Mouse (Mus musculus): ENCODE data around the gene Scn2b. TPM values are rescaled to one million over a fixed set of nuclear protein-coding genes. Genes with fewer than 3 reads are reported as not detected.
A peak's percentile ranks its signal among the peaks of the same experiment; 100 is the strongest.

Gene Scn2b
- polyA plus RNA-seq, 1 experiment from 2014 or later = 10.0 TPM

GRCm38 (mm10) chr9:45118552-45118951, 970 bp downstream of the Scn2b start:
- Histone ChIP-seq H3K4me2 (ENCODE audit: low read length) (peak overlapping the region; percentile 76), H3K9ac (ENCODE audit: low read depth, low read length) (peak overlapping the region; percentile 74), H3K4me1 (ENCODE audit: control insufficient read depth, insufficient read depth, low read depth, low read length) (peaks cover 34% of the 10 kb centered on the region), H3K4me3 (ENCODE audit: low read length) (peak overlapping the region; percentile 54), H3K9me3 (ENCODE audit: control insufficient read depth, low read length) (no peaks in the 10 kb centered on the region), H3K36me3 (ENCODE audit: control insufficient read depth, insufficient read depth, low read length) (no peaks in the 10 kb centered on the region), H3K27ac (ENCODE audit: low read depth, low read length) (0 out of 2 replicates have a peak overlapping the region, but pooled peaks have one; percentile 14), H3K27me3 (replicated peaks; ENCODE audit: control insufficient read depth, insufficient read depth, low read length) (no peaks in the 10 kb centered on the region)
- 23% methylated on average over 10 of the region's 10 CpGs for WGBS
- ATAC-seq = no peak

GRCm38 (mm10) chr9:45119316-45119953, 1.9 kb downstream of the Scn2b start:
- ATAC-seq = no peak
- Histone ChIP-seq H3K4me1 (ENCODE audit: control insufficient read depth, insufficient read depth, low read depth, low read length) (peaks cover 34% of the 10 kb centered on the region), H3K9ac (ENCODE audit: low read depth, low read length) (peak overlapping the region; percentile 74; the same call in 1 of the 2 replicates), H3K36me3 (ENCODE audit: control insufficient read depth, insufficient read depth, low read length) (no peaks in the 10 kb centered on the region), H3K27ac (ENCODE audit: low read depth, low read length) (no peak overlapping the region), H3K9me3 (ENCODE audit: control insufficient read depth, low read length) (no peaks in the 10 kb centered on the region), H3K27me3 (replicated peaks; ENCODE audit: control insufficient read depth, insufficient read depth, low read length) (no peaks in the 10 kb centered on the region), H3K4me2 (ENCODE audit: low read length) (peak overlapping the region; percentile 76), H3K4me3 (ENCODE audit: low read length) (peak overlapping the region; percentile 54)
- WGBS = 94% methylated on average over 8 of the region's 8 CpGs

GRCm38 (mm10) chr9:45119954-45120530, 2.5 kb downstream of the Scn2b start:
- H3K4me2 ChIP-seq (ENCODE audit: low read length) = peak overlapping the region; percentile 24; the same call in 1 of the 2 replicates
- ATAC-seq = no peak
- 91% methylated on average over 14 of the region's 14 CpGs for WGBS
- no peaks in the 10 kb centered on the region for H3K27me3 ChIP-seq (replicated peaks; ENCODE audit: control insufficient read depth, insufficient read depth, low read length)
- H3K9ac ChIP-seq (ENCODE audit: low read depth, low read length) = no peak overlapping the region
- peaks cover 34% of the 10 kb centered on the region for H3K4me1 ChIP-seq (ENCODE audit: control insufficient read depth, insufficient read depth, low read depth, low read length)
- H3K36me3 ChIP-seq (ENCODE audit: control insufficient read depth, insufficient read depth, low read length) = peaks cover 2% of the 10 kb centered on the region; the same call in 1 of the 2 replicates
- H3K27ac ChIP-seq (ENCODE audit: low read depth, low read length) = no peak overlapping the region
- no peak overlapping the region for H3K4me3 ChIP-seq (ENCODE audit: low read length)
- H3K9me3 ChIP-seq (ENCODE audit: control insufficient read depth, low read length) = no peaks in the 10 kb centered on the region

GRCm38 (mm10) chr9:45120567-45120966, 3.0 kb downstream of the Scn2b start:
- no peaks in the 10 kb centered on the region for H3K9me3 ChIP-seq (ENCODE audit: control insufficient read depth, low read length)
- ATAC-seq = no peak
- H3K4me2 ChIP-seq (ENCODE audit: low read length) = no peak overlapping the region; the same call in 1 of the 2 replicates
- 88% methylated on average over 6 of the region's 6 CpGs for WGBS
- H3K36me3 ChIP-seq (ENCODE audit: control insufficient read depth, insufficient read depth, low read length) = peaks cover 7% of the 10 kb centered on the region; the same call in 1 of the 2 replicates
- no peaks in the 10 kb centered on the region for H3K27me3 ChIP-seq (replicated peaks; ENCODE audit: control insufficient read depth, insufficient read depth, low read length)
- no peak overlapping the region for H3K9ac ChIP-seq (ENCODE audit: low read depth, low read length)
- H3K4me1 ChIP-seq (ENCODE audit: control insufficient read depth, insufficient read depth, low read depth, low read length) = peaks cover 34% of the 10 kb centered on the region
- H3K4me3 ChIP-seq (ENCODE audit: low read length) = no peak overlapping the region
- no peak overlapping the region for H3K27ac ChIP-seq (ENCODE audit: low read depth, low read length)

GRCm38 (mm10) chr9:45121001-45121400, 3.4 kb downstream of the Scn2b start:
- H3K9ac ChIP-seq (ENCODE audit: low read depth, low read length) = no peak overlapping the region
- WGBS = 59% methylated on average over 6 of the region's 6 CpGs
- H3K4me2 ChIP-seq (ENCODE audit: low read length) = no peak overlapping the region; the same call in 1 of the 2 replicates
- H3K27me3 ChIP-seq (replicated peaks; ENCODE audit: control insufficient read depth, insufficient read depth, low read length) = no peaks in the 10 kb centered on the region
- no peak overlapping the region for H3K27ac ChIP-seq (ENCODE audit: low read depth, low read length)
- no peaks in the 10 kb centered on the region for H3K9me3 ChIP-seq (ENCODE audit: control insufficient read depth, low read length)
- peaks cover 32% of the 10 kb centered on the region for H3K4me1 ChIP-seq (ENCODE audit: control insufficient read depth, insufficient read depth, low read depth, low read length)
- peaks cover 10% of the 10 kb centered on the region; the same call in 1 of the 2 replicates for H3K36me3 ChIP-seq (ENCODE audit: control insufficient read depth, insufficient read depth, low read length)
- no peak overlapping the region for H3K4me3 ChIP-seq (ENCODE audit: low read length)
- no peak for ATAC-seq

- Histone ChIP-seq H3K4me1 (ENCODE audit: control insufficient read depth, insufficient read depth, low read depth, low read length) (peaks cover 31% of the 10 kb centered on the region), H3K36me3 (ENCODE audit: control insufficient read depth, insufficient read depth, low read length) (peaks cover 15% of the 10 kb centered on the region; the same call in 1 of the 2 replicates), H3K9ac (ENCODE audit: low read depth, low read length) (no peak overlapping the region), H3K4me2 (ENCODE audit: low read length) (peak overlapping the region; percentile 31), H3K9me3 (ENCODE audit: control insufficient read depth, low read length) (no peaks in the 10 kb centered on the region), H3K27me3 (replicated peaks; ENCODE audit: control insufficient read depth, insufficient read depth, low read length) (no peaks in the 10 kb centered on the region), H3K27ac (ENCODE audit: low read depth, low read length) (no peak overlapping the region), H3K4me3 (ENCODE audit: low read length) (no peak overlapping the region)
- ATAC-seq = peak; percentile 51
- WGBS = 3% methylated on average over 10 of the region's 10 CpGs
These were observed 4.2 kb downstream of the Scn2b start for GRCm38 (mm10) chr9:45121769-45122168.

GRCm38 (mm10) chr9:45122209-45122761, 4.7 kb downstream of the Scn2b start:
- WGBS = 28% methylated on average over 9 of the region's 9 CpGs
- Histone ChIP-seq H3K4me1 (ENCODE audit: control insufficient read depth, insufficient read depth, low read depth, low read length) (peaks cover 31% of the 10 kb centered on the region), H3K4me3 (ENCODE audit: low read length) (peak overlapping the region; percentile 5; the same call in 1 of the 2 replicates), H3K9ac (ENCODE audit: low read depth, low read length) (0 out of 2 replicates have a peak overlapping the region, but pooled peaks have one; percentile 24), H3K27ac (ENCODE audit: low read depth, low read length) (no peak overlapping the region), H3K4me2 (ENCODE audit: low read length) (peak overlapping the region; percentile 31), H3K9me3 (ENCODE audit: control insufficient read depth, low read length) (no peaks in the 10 kb centered on the region), H3K27me3 (replicated peaks; ENCODE audit: control insufficient read depth, insufficient read depth, low read length) (no peaks in the 10 kb centered on the region), H3K36me3 (ENCODE audit: control insufficient read depth, insufficient read depth, low read length) (peaks cover 15% of the 10 kb centered on the region; the same call in 1 of the 2 replicates)
- no peak; the same call in 1 of the 2 replicates for ATAC-seq

GRCm38 (mm10) chr9:45125211-45125610, 7.6 kb downstream of the Scn2b start:
- Histone ChIP-seq H3K27ac (ENCODE audit: low read depth, low read length) (no peak overlapping the region), H3K27me3 (replicated peaks; ENCODE audit: control insufficient read depth, insufficient read depth, low read length) (no peaks in the 10 kb centered on the region), H3K4me3 (ENCODE audit: low read length) (no peak overlapping the region), H3K36me3 (ENCODE audit: control insufficient read depth, insufficient read depth, low read length) (peaks cover 15% of the 10 kb centered on the region; the same call in 1 of the 2 replicates), H3K4me2 (ENCODE audit: low read length) (no peak overlapping the region), H3K4me1 (ENCODE audit: control insufficient read depth, insufficient read depth, low read depth, low read length) (peaks cover 16% of the 10 kb centered on the region), H3K9me3 (ENCODE audit: control insufficient read depth, low read length) (no peaks in the 10 kb centered on the region), H3K9ac (ENCODE audit: low read depth, low read length) (no peak overlapping the region)
- ATAC-seq = no peak
- 94% methylated on average over 14 of the region's 14 CpGs for WGBS

GRCm38 (mm10) chr9:45126941-45127340, 9.4 kb downstream of the Scn2b start:
- peaks cover 6% of the 10 kb centered on the region for H3K4me1 ChIP-seq (ENCODE audit: control insufficient read depth, insufficient read depth, low read depth, low read length)
- no peak overlapping the region for H3K4me2 ChIP-seq (ENCODE audit: low read length)
- no peak for ATAC-seq
- H3K9ac ChIP-seq (ENCODE audit: low read depth, low read length) = no peak overlapping the region
- peaks cover 15% of the 10 kb centered on the region; the same call in 1 of the 2 replicates for H3K36me3 ChIP-seq (ENCODE audit: control insufficient read depth, insufficient read depth, low read length)
- H3K27me3 ChIP-seq (replicated peaks; ENCODE audit: control insufficient read depth, insufficient read depth, low read length) = no peaks in the 10 kb centered on the region
- H3K4me3 ChIP-seq (ENCODE audit: low read length) = no peak overlapping the region
- no peaks in the 10 kb centered on the region for H3K9me3 ChIP-seq (ENCODE audit: control insufficient read depth, low read length)
- H3K27ac ChIP-seq (ENCODE audit: low read depth, low read length) = no peak overlapping the region
- WGBS = 61% methylated on average over 7 of the region's 7 CpGs
